Mouse (Mus musculus) 3T3-L1 (cell line): ENCODE measurements at regions not wholly inside any gene's neighbourhood (a gene's known extent, or its start where the extent isn't known, plus 50 kb on each side); places are given as distances from the start of the nearest gene placed in this dataset.

Experiments used
- DNase-seq: peaks from one replicate; pipeline ENCODE4 v3.0.0-alpha.2; 2015; ENCODE audit warnings: low read depth, low spot score

DNA sequence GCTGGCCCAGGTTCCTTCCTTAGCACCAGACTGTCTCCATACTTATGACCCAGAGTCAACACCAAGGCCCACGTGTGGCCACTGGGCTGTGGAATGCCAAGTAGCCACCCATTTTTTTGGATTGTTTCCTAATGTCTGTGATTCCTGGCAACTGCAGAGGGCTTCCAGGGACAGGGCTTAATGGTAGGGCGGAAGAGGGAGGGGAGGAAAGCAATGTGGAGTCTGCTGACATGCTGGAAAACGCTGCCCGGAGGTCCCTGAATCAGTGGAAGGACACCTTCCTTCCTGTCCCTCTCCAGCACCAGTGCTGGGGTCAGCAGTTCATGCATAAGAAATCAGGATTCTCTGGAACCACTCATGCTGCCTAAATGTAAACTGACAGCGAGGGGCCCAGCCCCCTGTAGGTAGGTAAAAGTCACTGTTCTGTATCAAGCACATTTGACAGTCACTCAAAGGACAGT lies 90.8 kb downstream of the Iyd start:
- DNase-seq: no peak

DNA sequence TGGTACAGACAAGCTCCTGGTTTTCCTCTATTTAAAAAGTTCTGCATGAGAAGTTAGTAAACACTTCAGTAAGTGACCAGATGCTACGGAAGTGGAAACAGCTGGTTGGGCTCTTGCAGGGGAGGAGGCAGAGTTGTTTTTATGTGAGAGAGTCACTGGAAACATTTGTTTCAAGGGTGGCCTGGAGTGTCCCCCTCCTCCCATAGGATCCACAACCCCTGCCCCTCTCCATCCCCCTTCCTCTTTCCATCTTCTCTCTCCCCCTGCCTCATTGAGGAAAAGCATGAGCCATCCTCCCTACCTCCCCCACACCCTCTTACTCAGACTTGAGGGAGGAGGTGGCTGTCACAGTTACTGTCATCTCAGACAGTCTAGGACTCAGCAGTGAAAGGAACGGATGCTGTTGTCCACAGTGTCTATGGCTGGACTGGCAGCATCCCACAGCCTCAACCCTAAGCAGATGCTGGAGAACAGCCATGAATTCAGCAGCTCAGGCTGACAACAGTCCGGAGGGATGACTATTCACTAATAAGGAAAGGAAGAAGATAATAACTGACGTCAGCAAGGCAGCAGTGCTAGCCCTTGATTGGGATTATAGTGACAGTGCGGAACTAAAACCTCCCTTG lies 93.9 kb downstream of the Iyd start:
- no peak for DNase-seq

DNA sequence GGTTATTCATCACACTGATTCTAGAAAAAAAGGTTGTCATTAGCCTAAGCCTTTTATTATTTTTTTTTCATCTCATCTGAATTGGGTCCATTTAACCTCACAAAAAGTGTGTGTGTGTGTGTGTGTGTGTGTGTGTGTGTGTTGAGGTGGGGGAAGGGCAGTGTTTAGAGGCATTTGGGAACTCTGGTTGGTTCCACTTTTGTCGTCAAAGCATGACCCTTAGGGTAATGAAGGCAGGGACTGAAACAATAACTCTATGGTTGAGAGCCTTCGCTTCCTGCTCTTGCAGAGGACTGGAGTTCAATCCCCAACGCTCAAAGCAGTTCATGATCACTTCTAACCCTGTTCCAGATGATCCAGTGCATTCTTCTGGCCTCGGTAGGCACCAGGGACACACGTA lies 96.1 kb upstream of the Plekhg1 start:
- no peak for DNase-seq

DNA sequence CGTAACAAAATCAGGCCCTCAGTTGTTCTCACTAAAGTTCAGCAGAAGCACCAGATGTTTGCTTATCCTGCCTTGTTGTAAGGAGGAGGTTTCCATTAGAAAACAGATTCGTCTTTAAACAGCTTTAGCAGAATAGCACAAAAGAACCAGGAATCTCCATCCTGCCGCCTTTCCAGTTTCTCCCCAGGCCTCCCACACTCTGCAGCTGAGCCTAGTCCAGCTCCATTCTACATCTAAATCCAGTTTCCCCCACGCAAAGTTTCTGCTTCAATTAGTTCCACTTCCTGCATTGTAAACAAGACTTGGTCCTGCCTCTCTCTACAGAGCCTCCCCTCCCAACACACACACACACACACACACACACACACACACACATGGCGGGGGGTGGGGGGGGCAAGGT lies 95.1 kb upstream of the Plekhg1 start:
- DNase-seq: no peak

DNA sequence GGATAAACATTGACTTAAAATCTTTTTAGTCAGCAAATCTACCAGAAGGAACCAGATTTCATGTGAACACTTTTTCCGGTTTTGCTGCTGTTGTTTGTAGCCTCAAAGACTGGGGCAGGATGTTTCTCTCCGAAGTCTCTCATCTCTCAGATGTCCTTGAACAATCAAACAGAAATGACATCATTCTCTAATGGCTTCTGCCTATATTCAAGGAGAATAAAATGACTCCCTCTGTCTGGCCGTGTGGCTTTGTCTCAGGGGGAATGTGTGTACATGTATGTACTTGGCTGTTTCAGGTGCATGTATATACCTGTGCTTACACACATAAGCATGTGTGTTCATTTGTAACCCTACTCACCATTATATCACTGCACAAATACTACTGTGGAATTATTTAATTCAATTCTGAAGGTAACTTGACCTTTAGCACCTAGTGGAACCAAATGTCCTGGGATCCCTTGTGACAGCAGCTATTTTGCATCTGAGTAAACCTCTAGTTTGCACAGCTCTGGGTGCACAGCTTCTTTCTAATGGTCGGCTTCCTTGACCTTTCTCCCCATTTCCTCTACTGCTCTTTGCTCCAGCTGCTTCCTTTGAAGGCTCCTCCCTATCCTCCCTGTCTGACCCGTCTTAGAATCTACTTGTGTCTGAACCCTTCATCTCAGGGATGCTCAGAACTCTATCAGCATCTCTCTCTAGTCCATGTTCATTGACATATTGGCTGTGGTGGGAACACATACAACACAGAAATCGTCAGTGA lies 93.8 kb upstream of the Plekhg1 start:
- no peak for DNase-seq

DNA sequence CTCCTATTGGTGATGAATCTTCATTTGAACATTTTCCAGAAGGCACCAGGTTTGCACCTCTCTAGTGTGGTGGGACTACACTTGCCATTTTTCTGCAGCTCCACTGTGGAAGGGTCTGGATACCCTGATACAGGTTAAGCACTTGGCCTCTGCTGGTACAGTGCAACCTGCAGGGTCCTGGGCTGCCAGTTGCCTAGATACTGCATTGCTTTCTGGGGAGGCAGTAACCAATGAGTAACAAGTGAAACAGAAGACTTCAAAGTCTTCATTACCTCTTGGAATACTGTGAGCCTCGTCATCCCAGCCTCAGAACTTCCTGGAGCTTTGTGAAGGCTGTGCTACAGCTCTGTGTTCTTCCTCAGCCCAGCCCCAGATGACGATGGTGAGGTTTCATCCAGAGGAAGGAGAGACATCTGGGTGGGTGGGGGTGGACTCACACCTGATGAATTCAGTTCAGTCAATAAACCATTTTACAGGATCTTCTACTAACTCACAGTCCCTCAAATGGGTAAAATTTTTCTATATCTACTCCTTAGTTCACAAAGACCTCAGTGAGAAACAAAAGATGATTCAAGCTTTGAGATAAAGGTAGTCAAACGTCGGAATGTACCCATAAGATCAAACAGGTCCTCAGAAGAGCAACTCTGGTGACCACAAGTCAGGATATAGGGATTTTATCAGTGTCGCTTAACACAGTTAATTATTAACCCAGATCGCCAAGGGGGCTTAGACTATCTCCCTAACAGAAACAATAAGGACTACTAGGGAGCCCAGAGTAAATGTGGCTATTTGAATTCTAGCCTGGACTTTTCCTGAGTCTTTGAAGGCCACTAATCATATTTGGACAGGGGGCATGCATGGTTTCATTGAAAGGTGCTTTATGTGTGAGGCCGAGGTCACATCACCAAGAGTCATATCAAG lies 92.1 kb upstream of the Plekhg1 start:
- no peak for DNase-seq

DNA sequence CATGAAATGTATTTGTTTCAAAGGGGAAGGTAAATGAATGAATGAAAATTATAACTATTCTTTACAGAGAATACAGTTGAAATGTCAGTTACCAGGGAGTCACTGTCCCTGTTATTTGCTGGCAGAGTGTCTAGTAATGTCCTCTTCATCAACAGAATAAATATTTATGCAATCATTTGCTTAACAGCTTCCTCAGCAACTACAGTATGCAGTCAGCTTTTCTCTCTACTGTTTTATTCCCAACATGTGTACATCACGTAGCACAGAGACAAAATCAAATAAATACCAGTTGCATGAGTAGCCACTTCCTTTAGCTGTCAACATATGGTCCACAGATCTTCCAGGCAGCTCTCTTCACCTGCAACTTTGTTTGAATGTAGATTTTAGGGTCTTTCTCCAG lies 90.2 kb upstream of the Plekhg1 start:
- DNase-seq: no peak

DNA sequence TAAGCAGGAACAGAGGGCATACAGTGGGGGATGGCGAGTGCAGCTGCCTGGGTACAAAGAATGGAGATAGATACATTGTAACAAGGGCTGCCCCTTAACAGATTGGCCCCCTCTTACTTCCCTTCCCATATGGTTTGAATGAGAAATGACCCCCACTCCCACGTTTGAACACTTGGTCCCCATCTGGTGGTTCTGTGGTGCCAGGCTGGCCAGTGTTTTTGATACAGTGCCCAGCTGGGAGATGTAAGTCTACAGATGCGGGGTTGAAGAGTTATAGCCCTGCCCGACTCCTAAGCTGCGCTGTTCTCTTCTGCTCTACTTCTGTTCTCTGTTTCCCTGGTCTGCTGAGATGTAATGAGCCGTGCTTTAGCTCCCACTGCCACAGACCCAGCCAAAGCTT lies 89.6 kb upstream of the Plekhg1 start:
- no peak for DNase-seq

DNA sequence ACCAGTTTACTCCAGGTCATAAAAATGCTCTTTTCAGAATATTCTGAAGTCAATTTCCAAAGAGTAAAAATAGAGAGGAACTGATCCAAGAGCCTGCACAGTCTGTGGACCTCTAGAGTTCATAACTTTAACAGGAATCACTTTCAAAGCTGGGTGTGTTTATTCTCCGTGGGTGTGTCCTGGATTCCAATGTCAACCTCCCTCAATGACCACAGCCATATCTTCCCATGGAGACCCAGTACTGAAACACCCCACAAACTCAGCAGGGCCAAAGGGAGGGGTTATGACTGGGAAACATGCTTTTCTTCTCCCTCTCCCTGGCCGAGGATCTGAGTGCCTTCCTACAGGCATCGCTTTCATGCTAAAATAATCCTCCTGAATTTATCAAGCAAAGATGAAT lies 87.6 kb upstream of the Plekhg1 start:
- DNase-seq: no peak

DNA sequence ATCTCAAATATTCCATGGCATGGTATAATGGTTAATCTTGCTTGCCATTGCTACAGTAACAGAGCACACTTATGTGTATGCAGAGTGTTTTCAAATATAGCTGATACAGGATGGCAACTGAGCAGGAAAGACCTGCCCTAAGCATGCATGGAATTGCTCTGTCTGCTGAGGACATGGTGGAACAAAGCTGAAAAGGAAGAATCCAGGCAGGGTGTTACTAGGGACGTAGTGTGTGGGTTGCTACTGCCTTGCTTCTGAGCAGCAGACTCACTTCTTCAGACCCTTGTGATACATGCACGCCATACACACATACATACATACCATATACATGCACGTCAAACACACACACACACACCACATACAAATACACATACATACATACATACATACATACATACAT lies 84.1 kb upstream of the Plekhg1 start:
- DNase-seq: no peak

DNA sequence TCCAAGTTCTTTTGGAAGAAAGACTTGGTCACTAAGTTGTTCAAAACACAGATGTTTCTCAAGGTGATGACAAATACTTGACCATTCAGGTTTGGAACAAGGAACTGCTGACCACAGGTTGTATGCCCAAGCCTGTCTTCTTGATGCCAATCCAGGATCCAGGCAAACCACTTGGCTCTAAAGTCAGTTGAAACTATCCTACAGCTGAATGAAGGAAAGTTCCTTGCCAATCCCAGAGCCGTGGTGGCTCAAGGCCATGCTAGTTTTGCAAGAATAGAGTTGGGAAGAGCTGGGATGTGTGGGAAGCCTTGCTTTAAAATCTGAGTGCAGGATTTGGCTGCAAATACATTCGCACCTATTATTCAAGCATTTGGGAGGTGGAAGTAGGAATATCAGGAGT lies 78.0 kb upstream of the Plekhg1 start:
- no peak for DNase-seq

DNA sequence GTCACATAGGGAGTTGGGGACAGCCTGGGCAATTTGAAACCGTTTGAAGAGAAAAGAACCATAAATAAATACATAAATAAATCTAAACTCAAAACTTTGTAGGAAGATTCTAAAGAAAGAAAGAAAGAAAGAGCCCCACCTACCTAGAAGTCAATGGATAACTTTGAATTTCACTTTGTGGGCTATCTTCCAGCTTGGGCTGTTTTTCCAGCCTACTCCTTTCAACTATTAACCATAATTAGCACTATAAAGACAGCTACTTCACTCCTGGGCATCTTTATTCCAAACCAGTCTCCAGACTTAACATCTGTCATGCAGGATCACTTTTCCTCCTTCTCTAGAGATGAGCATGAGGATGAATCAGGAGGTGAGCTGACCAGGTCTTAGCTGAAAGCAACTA lies 77.6 kb upstream of the Plekhg1 start:
- no peak for DNase-seq

DNA sequence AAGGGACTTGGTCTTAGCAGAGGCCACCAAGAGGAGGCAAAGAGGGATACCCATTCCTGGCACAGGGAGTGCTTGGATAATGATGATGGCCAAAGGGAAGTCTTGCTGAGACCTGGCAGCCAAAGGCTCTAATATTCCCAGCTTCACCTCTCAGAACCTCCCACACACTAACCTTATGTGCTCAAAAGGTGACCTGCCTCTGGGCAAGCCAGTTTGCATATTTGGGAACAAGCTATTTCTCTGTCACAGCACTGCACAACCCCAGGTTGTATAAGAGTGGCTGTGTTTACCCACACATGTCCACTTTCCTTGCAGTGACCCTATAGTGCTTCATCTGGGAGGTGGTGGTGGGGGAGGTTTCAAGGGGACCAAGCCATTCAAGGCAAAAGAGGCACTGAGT lies 76.9 kb upstream of the Plekhg1 start:
- no peak for DNase-seq

DNA sequence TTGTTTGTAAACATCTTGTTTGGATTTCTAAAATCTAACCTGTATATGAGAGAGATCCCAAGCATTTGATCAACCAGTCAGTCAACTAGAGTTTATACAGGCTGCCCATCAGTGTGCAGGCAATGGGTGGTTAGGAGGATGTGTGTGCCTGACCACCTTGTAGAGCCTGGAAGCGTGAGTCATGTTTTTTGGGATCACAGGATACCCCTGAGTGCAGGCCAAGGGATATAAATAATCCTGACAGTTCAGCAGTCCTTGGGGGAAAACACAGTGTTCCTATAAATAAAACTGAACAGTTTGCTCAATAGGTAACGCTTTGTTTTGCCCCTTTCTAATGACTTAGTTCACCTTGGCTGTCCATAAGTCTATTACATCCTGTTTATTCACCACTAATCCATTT lies 55.7 kb upstream of the Plekhg1 start:
- peak; percentile 2 for DNase-seq
